Comparison of ENCODE assay signal across 8 mouse cellular contexts in the genomic region with DNA sequence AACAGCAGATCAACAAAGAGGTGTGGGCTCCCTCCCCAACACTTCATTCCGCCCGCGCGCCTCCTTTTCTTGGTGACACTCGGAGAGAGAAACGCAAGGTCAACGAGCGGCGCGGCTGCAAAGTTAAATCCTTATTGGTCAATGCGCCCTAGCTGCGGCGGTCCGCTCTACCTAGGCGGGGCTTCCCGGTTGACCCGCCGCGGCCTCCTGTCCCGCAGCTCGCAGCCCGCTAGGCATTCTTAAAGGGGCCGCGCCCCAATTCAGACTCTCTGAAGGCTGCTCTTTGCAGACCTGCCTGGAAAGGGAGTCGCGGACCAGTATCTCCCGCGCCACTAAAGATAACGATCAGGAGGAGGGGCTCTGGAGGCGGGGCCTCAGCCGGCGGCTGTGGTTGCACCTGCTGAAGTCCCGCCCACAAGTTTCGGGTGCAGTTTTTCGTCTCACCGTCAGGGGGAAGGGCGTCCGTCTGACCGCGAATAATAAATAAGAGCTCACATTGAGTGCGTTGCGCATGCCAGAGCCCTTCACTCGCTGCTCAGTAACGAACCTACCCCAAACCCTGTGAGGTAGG. TPM values are rescaled to one million over a fixed set of nuclear protein-coding genes. Genes with fewer than 3 reads are reported as not detected.
A peak's percentile ranks its signal among the peaks of the same experiment; 100 is the strongest.
DNase-seq lines count a peak whose midpoint lies in the region; ATAC-seq and TF ChIP-seq lines count a peak whose summit lies in the region.

No protein-coding gene starts in this region.

- WGBS in kidney, embryonic 14.5 days = under 1% methylated on average over 44 of the region's 44 CpGs
- under 1% methylated on average over 44 of the region's 44 CpGs for WGBS in limb, embryonic 15.5 days

- H3K36me3 ChIP-seq in kidney, embryonic 14.5 days (ENCODE audit: control insufficient read depth, insufficient read depth, low read length) = no peaks in the 10 kb centered on the region
- no peaks in the 10 kb centered on the region for H3K36me3 ChIP-seq in limb, embryonic 15.5 days

- TF ChIP-seq CTCF in bone marrow macrophage, adult 2 months (IDR thresholded peaks at IDR 0.05; ENCODE audit: low read depth, low read length) = no peak
- TF ChIP-seq CTCF in embryonic fibroblast, embryonic 13.5 days (IDR thresholded peaks at IDR 0.05; ENCODE audit: borderline replicate concordance, insufficient read depth, low read length) = no peak

- peak overlapping the region; percentile 87 for H3K4me2 ChIP-seq in kidney, embryonic 14.5 days (replicated peaks; ENCODE audit: low read depth, low read length)
- H3K4me2 ChIP-seq in limb, embryonic 15.5 days = peak overlapping the region; percentile 91

- TF ChIP-seq POLR2A in bone marrow macrophage, adult 2 months (IDR thresholded peaks at IDR 0.05; ENCODE audit: borderline replicate concordance, low read depth, low read length) = no peak
- no peak for TF ChIP-seq POLR2A in embryonic fibroblast, embryonic 13.5 days (IDR thresholded peaks at IDR 0.05; ENCODE audit: low read depth, low read length)

- ATAC-seq in kidney, embryonic 14.5 days (ENCODE audit: low FRiP score, low TSS enrichment) = peak; percentile 87
- ATAC-seq in limb, embryonic 15.5 days (ENCODE audit: insufficient number of reproducible peaks, low FRiP score, low TSS enrichment, low read depth) = peak; percentile 87

- peak overlapping the region; percentile 65 for H3K4me3 ChIP-seq in bone marrow macrophage, adult 2 months (ENCODE audit: insufficient read depth, low read length)
- H3K4me3 ChIP-seq in embryonic fibroblast, embryonic 13.5 days (ENCODE audit: insufficient read depth, low read length) = peak overlapping the region; percentile 80
- peak overlapping the region; percentile 84 for H3K4me3 ChIP-seq in kidney, embryonic 14.5 days (ENCODE audit: low read length)
- H3K4me3 ChIP-seq in limb, embryonic 15.5 days = peak overlapping the region; percentile 64

- H3K9me3 ChIP-seq in kidney, embryonic 14.5 days (ENCODE audit: control insufficient read depth, low read length) = no peaks in the 10 kb centered on the region
- no peaks in the 10 kb centered on the region for H3K9me3 ChIP-seq in limb, embryonic 15.5 days

- H3K27me3 ChIP-seq in kidney, embryonic 14.5 days (ENCODE audit: control insufficient read depth, insufficient read depth, low read length) = peaks cover 24% of the 10 kb centered on the region
- peaks cover 53% of the 10 kb centered on the region for H3K27me3 ChIP-seq in limb, embryonic 15.5 days

- H3K9ac ChIP-seq in kidney, embryonic 14.5 days (ENCODE audit: low read depth, low read length) = peak overlapping the region; percentile 77; the same call in 1 of the 2 replicates
- H3K9ac ChIP-seq in limb, embryonic 15.5 days = no peak overlapping the region

- H3K4me1 ChIP-seq in bone marrow macrophage, adult 2 months (ENCODE audit: control insufficient read depth, insufficient read depth, low read length) = peaks cover 7% of the 10 kb centered on the region
- no peaks in the 10 kb centered on the region for H3K4me1 ChIP-seq in embryonic fibroblast, embryonic 13.5 days (ENCODE audit: control insufficient read depth, insufficient read depth, low read length)
- H3K4me1 ChIP-seq in kidney, embryonic 14.5 days (ENCODE audit: control insufficient read depth, insufficient read depth, low read length) = no peaks in the 10 kb centered on the region
- H3K4me1 ChIP-seq in limb, embryonic 15.5 days = peaks cover 32% of the 10 kb centered on the region

- peak overlapping the region; percentile 38; the same call in 1 of the 2 replicates for H3K27ac ChIP-seq in bone marrow macrophage, adult 2 months (ENCODE audit: insufficient read depth, low read depth, low read length)
- H3K27ac ChIP-seq in embryonic fibroblast, embryonic 13.5 days (ENCODE audit: insufficient read depth, low read length) = no peak overlapping the region
- H3K27ac ChIP-seq in kidney, embryonic 14.5 days (ENCODE audit: low read depth, low read length) = peak overlapping the region; percentile 71; the same call in 1 of the 2 replicates
- H3K27ac ChIP-seq in limb, embryonic 15.5 days = no peak overlapping the region

- DNase-seq in A20 (ENCODE audit: low read depth, low spot score) = peak; percentile 99
- DNase-seq in heart, adult 9 months (ENCODE audit: low spot score in 2 of 2) = peak; percentile 96
- DNase-seq in monocyte, adult 2 months (ENCODE audit: low read depth in 1 of 2, low spot score in 2 of 2) = peak; percentile 86 to 93
- DNase-seq in spleen, postnatal 36 days (ENCODE audit: low spot score in 2 of 2) = peak; percentile 95 to 96

RNA-seq across cellular contexts. Expression of gene Slc25a23, which starts 0.7 kb away (rescaled TPM):
- 15.9 and 19.0 TPM in 2 replicates for polyA plus RNA-seq in bone marrow macrophage, adult 2 months (2012; ENCODE audit: insufficient read depth, insufficient read length, missing spikeins)
- 8.4 and 10.4 TPM in 2 replicates for polyA plus RNA-seq in embryonic fibroblast, embryonic 13.5 days (2011; ENCODE audit: insufficient read length, low read depth, missing spikeins)
- 12.9 and 13.2 TPM in 2 replicates for polyA plus RNA-seq in kidney, embryonic 14.5 days (2014; fragmentation: Nextera tagmentation; extraction: Ambion mirVana)
- 5.5 and 5.7 TPM in 2 replicates for polyA plus RNA-seq in limb, embryonic 15.5 days (2015; fragmentation: Nextera tagmentation; extraction: Ambion mirVana)

RNA-seq across cellular contexts. Expression of gene Crb3, which starts 1.4 kb away (rescaled TPM):
- polyA plus RNA-seq in bone marrow macrophage, adult 2 months (2012; ENCODE audit: insufficient read depth, insufficient read length, missing spikeins) = not detected in 2 replicates
- not detected in 2 replicates for polyA plus RNA-seq in embryonic fibroblast, embryonic 13.5 days (2011; ENCODE audit: insufficient read length, low read depth, missing spikeins)
- polyA plus RNA-seq in kidney, embryonic 14.5 days (2014; fragmentation: Nextera tagmentation; extraction: Ambion mirVana) = 46.4 and 48.7 TPM in 2 replicates
- polyA plus RNA-seq in limb, embryonic 15.5 days (2015; fragmentation: Nextera tagmentation; extraction: Ambion mirVana) = 9.7 and 11.4 TPM in 2 replicates

RNA-seq across cellular contexts. Expression of gene Dennd1c, which starts 18.0 kb away (rescaled TPM):
- polyA plus RNA-seq in bone marrow macrophage, adult 2 months (2012; ENCODE audit: insufficient read depth, insufficient read length, missing spikeins) = 145 and 164 TPM in 2 replicates
- 0.40 TPM in 1 of 2 replicates, not detected in the other for polyA plus RNA-seq in embryonic fibroblast, embryonic 13.5 days (2011; ENCODE audit: insufficient read length, low read depth, missing spikeins)
- 3.4 and 4.4 TPM in 2 replicates for polyA plus RNA-seq in kidney, embryonic 14.5 days (2014; fragmentation: Nextera tagmentation; extraction: Ambion mirVana)
- 1.6 and 2.2 TPM in 2 replicates for polyA plus RNA-seq in limb, embryonic 15.5 days (2015; fragmentation: Nextera tagmentation; extraction: Ambion mirVana)

RNA-seq across cellular contexts. Expression of gene Slc25a41, which starts 18.9 kb away (rescaled TPM):
- not detected in 2 replicates for polyA plus RNA-seq in bone marrow macrophage, adult 2 months (2012; ENCODE audit: insufficient read depth, insufficient read length, missing spikeins)
- not detected in 2 replicates for polyA plus RNA-seq in embryonic fibroblast, embryonic 13.5 days (2011; ENCODE audit: insufficient read length, low read depth, missing spikeins)
- polyA plus RNA-seq in kidney, embryonic 14.5 days (2014; fragmentation: Nextera tagmentation; extraction: Ambion mirVana) = 0.16 TPM in 1 of 2 replicates, not detected in the other
- not detected in 2 replicates for polyA plus RNA-seq in limb, embryonic 15.5 days (2015; fragmentation: Nextera tagmentation; extraction: Ambion mirVana)

RNA-seq across cellular contexts. Expression of gene Tubb4a, which starts 27.3 kb away (rescaled TPM):
- polyA plus RNA-seq in bone marrow macrophage, adult 2 months (2012; ENCODE audit: insufficient read depth, insufficient read length, missing spikeins) = 0.59 and 0.91 TPM in 2 replicates
- 0.95 and 1.7 TPM in 2 replicates for polyA plus RNA-seq in embryonic fibroblast, embryonic 13.5 days (2011; ENCODE audit: insufficient read length, low read depth, missing spikeins)
- polyA plus RNA-seq in kidney, embryonic 14.5 days (2014; fragmentation: Nextera tagmentation; extraction: Ambion mirVana) = 23.3 and 23.8 TPM in 2 replicates
- 8.4 and 10.0 TPM in 2 replicates for polyA plus RNA-seq in limb, embryonic 15.5 days (2015; fragmentation: Nextera tagmentation; extraction: Ambion mirVana)

Comparison
In these comparisons a context has a peak if more than half of its experiments do, and no peak if none do; other contexts are left out.
1. H3K27ac ChIP-seq: peak in bone marrow macrophage, adult 2 months (single experiment) and kidney, embryonic 14.5 days (single experiment); none in embryonic fibroblast, embryonic 13.5 days (single experiment) and limb, embryonic 15.5 days (single experiment).
2. RNA of gene Dennd1c, which starts 18.0 kb away (polyA plus RNA-seq): 145 to 164 TPM in bone marrow macrophage, adult 2 months; 3.4 to 4.4 TPM in kidney, embryonic 14.5 days, 1.6 to 2.2 TPM in limb, embryonic 15.5 days and 0.40 TPM in embryonic fibroblast, embryonic 13.5 days; every median in the first group is over 10 times any median in the second.
3. Peak in every context shown above with its lines, with median percentiles within 50 percentile points of each other: DNase-seq and H3K4me3 ChIP-seq.